Mouse (Mus musculus) kidney, embryonic 15.5 days (tissue): Measurements from ENCODE around the gene Gpd1l. TPM values are rescaled to one million over a fixed set of nuclear protein-coding genes. Genes with fewer than 3 reads are reported as not detected.
A peak's percentile ranks its signal among the peaks of the same experiment; 100 is the strongest.
"Not testable (repeated sequence)": the region's sequence is repeated elsewhere in the genome, so short reads cannot be mapped to it uniquely, and the experiment has no call there.

ENCODE experiments used
- ATAC-seq: fragments of 200-750 bp; cut with Nextera tagmentation; replicated peaks from 2 replicates; pipeline ENCODE4 v1.8.0; 2017; ENCODE audit warnings: moderate TSS enrichment; ENCODE audit not compliant: low FRiP score
- H3K27ac ChIP-seq: fragments of 300-500 bp; sonication (generic); 2 replicates; pipeline ENCODE4 v1.5.1; 2015; ENCODE audit warnings: mild to moderate bottlenecking, inconsistent platforms
- H3K27me3 ChIP-seq: fragments of 300-500 bp; sonication (generic); 2 replicates; pipeline ENCODE4 v1.6.1; 2015; ENCODE audit warnings: inconsistent platforms
- H3K36me3 ChIP-seq: fragments of 300-500 bp; sonication (generic); 2 replicates; pipeline ENCODE4 v1.6.1; 2015; ENCODE audit warnings: inconsistent platforms
- H3K4me1 ChIP-seq: fragments of 300-500 bp; sonication (generic); 2 replicates; pipeline ENCODE4 v1.6.1; 2015; ENCODE audit warnings: inconsistent platforms
- H3K4me2 ChIP-seq: fragments of 300-500 bp; sonication (generic); 2 replicates; pipeline ENCODE4 v1.6.1; 2015; ENCODE audit warnings: moderate library complexity, mild to moderate bottlenecking, inconsistent platforms
- H3K4me3 ChIP-seq: fragments of 300-500 bp; sonication (generic); replicated peaks from 2 replicates; pipeline ENCODE4 v1.5.1; 2015; ENCODE audit warnings: mild to moderate bottlenecking, inconsistent platforms
- H3K9ac ChIP-seq: fragments of 300-500 bp; sonication (generic); 2 replicates; pipeline ENCODE4 v1.6.1; 2015; ENCODE audit warnings: mild to moderate bottlenecking, inconsistent platforms
- H3K9me3 ChIP-seq: fragments of 300-500 bp; sonication (generic); replicated peaks from 2 replicates; pipeline ENCODE4 v1.6.1; 2016; ENCODE audit warnings: inconsistent platforms
- WGBS: fragments of 180-500 bp; shearing (Covaris S2); methylation state at CpG from one replicate; pipeline ENCODE4 v1.1.7; 2015; ENCODE audit warnings: mixed read lengths; 5-methylcytosine and 5-hydroxymethylcytosine counted together
- polyA plus RNA-seq: library from polyadenylated mRNA; unstranded; fragments of >200 nt; fragmentation: Nextera tagmentation; extraction: Ambion mirVana; gene quantifications from 2 replicates; pipeline ENCODE4 v1.2.1, GENCODE M21; 2015

Gpd1l gene
- polyA plus RNA-seq, result 19.5 and 20.1 TPM in 2 replicates

GRCm38 (mm10) chr9:114933723-114934171 is at the start of gene Gpd1l:
Gpd1l (minus strand) TSS chr9:114933987.
- Histone ChIP-seq H3K4me1 (peaks cover 20% of the 10 kb centered on the region), H3K4me3 (peak within 1 kb of the TSS; percentile 75), H3K9me3 (no peaks in the 10 kb centered on the region), H3K4me2 (peak within 1 kb of the TSS; percentile 96), H3K27me3 (no peaks in the 10 kb centered on the region), H3K9ac (peak within 1 kb of the TSS; percentile 77), H3K27ac (peak within 1 kb of the TSS; percentile 91), H3K36me3 (no peaks in the 10 kb centered on the region)
- peak; percentile 98 for ATAC-seq
- 0% methylated on average over 30 of the region's 30 CpGs for WGBS

GRCm38 (mm10) chr9:114982689-114983360 is 49.0 kb upstream of the Gpd1l start, which contains the start of gene Rps27rt:
Rps27rt (minus strand) TSS chr9:114982739.
- WGBS, result 91% methylated on average over 16 of the region's 16 CpGs
- H3K4me1 ChIP-seq, result peaks cover 22% of the 10 kb centered on the region
- no peak within 1 kb of the TSS for H3K27ac ChIP-seq
- no peak for ATAC-seq
- H3K4me2 ChIP-seq, result no peak within 1 kb of the TSS
- peaks cover 15% of the 10 kb centered on the region for H3K27me3 ChIP-seq
- no peak within 1 kb of the TSS for H3K4me3 ChIP-seq
- H3K9me3 ChIP-seq, result no peaks in the 10 kb centered on the region
- H3K9ac ChIP-seq, result no peak within 1 kb of the TSS
- no peaks in the 10 kb centered on the region for H3K36me3 ChIP-seq

GRCm38 (mm10) chr9:114979969-114980368 is 46.2 kb upstream of the Gpd1l start:
- Histone ChIP-seq H3K27me3 (peaks cover 15% of the 10 kb centered on the region), H3K9ac (no peak overlapping the region), H3K4me2 (peak overlapping the region; percentile 93), H3K36me3 (no peaks in the 10 kb centered on the region), H3K9me3 (no peaks in the 10 kb centered on the region), H3K4me1 (peaks cover 23% of the 10 kb centered on the region), H3K4me3 (no peak overlapping the region), H3K27ac (no peak overlapping the region)
- 60% methylated on average over 6 of the region's 6 CpGs for WGBS
- no peak for ATAC-seq

- H3K9ac ChIP-seq, result peak within 1 kb of the TSS; percentile 80
- H3K4me1 ChIP-seq, result peaks cover 23% of the 10 kb centered on the region
- peak within 1 kb of the TSS; percentile 82 for H3K4me3 ChIP-seq
- H3K4me2 ChIP-seq, result peak within 1 kb of the TSS; percentile 93
- H3K27me3 ChIP-seq, result peaks cover 15% of the 10 kb centered on the region
- no peaks in the 10 kb centered on the region for H3K9me3 ChIP-seq
- ATAC-seq, result peak; percentile 82
- no peaks in the 10 kb centered on the region for H3K36me3 ChIP-seq
- WGBS, result under 1% methylated on average over 62 of the region's 86 CpGs
- H3K27ac ChIP-seq, result peak within 1 kb of the TSS; percentile 90
These were observed 44.7 kb upstream of the Gpd1l start, which contains the start of gene Osbpl10 for GRCm38 (mm10) chr9:114978281-114979111. Osbpl10 (plus strand) TSS chr9:114978569.

- H3K27me3 ChIP-seq, result peaks cover 15% of the 10 kb centered on the region
- peak; percentile 24 for ATAC-seq
- H3K4me3 ChIP-seq, result peak overlapping the region; percentile 82
- peaks cover 23% of the 10 kb centered on the region for H3K4me1 ChIP-seq
- H3K4me2 ChIP-seq, result peak overlapping the region; percentile 93
- peak overlapping the region; percentile 90; the same call in 1 of the 2 replicates for H3K27ac ChIP-seq
- no peaks in the 10 kb centered on the region for H3K9me3 ChIP-seq
- no peaks in the 10 kb centered on the region for H3K36me3 ChIP-seq
- H3K9ac ChIP-seq, result peak overlapping the region; percentile 80
- WGBS, result 11% methylated on average over 31 of the region's 31 CpGs
These were observed 43.9 kb upstream of the Gpd1l start for GRCm38 (mm10) chr9:114977461-114978280.

- 85% methylated on average over 7 of the region's 7 CpGs for WGBS
- H3K36me3 ChIP-seq, H3K9ac ChIP-seq, H3K9me3 ChIP-seq, H3K4me2 ChIP-seq, H3K27ac ChIP-seq, H3K27me3 ChIP-seq, H3K4me3 ChIP-seq, ATAC-seq, H3K4me1 ChIP-seq: not testable (repeated sequence)
These were observed 32.5 kb upstream of the Gpd1l start for GRCm38 (mm10) chr9:114966286-114966685.

- Histone ChIP-seq H3K27me3 (no peaks in the 10 kb centered on the region), H3K36me3 (no peaks in the 10 kb centered on the region), H3K27ac (no peak overlapping the region), H3K4me3 (no peak overlapping the region), H3K4me2 (no peak overlapping the region), H3K4me1 (peaks cover 4% of the 10 kb centered on the region; the same call in 1 of the 2 replicates), H3K9ac (no peak overlapping the region), H3K9me3 (no peaks in the 10 kb centered on the region)
- no peak for ATAC-seq
- WGBS, result 37% methylated on average over 3 of the region's 3 CpGs
These were observed 30.3 kb upstream of the Gpd1l start for GRCm38 (mm10) chr9:114964093-114964492.

GRCm38 (mm10) chr9:114960844-114961243 is 27.1 kb upstream of the Gpd1l start:
- no peak overlapping the region for H3K27ac ChIP-seq
- no peak overlapping the region for H3K4me2 ChIP-seq
- 82% methylated on average over 6 of the region's 6 CpGs for WGBS
- no peak for ATAC-seq
- no peaks in the 10 kb centered on the region for H3K36me3 ChIP-seq
- no peak overlapping the region for H3K4me3 ChIP-seq
- peaks cover 4% of the 10 kb centered on the region; the same call in 1 of the 2 replicates for H3K4me1 ChIP-seq
- H3K9ac ChIP-seq, result no peak overlapping the region
- H3K27me3 ChIP-seq, result no peaks in the 10 kb centered on the region
- no peaks in the 10 kb centered on the region for H3K9me3 ChIP-seq

- no peak overlapping the region for H3K27ac ChIP-seq
These were observed 26.4 kb upstream of the Gpd1l start for GRCm38 (mm10) chr9:114960043-114960789.

GRCm38 (mm10) chr9:114956945-114957344 is 23.2 kb upstream of the Gpd1l start:
- no peak overlapping the region for H3K27ac ChIP-seq
- no peak overlapping the region for H3K9ac ChIP-seq
- H3K4me3 ChIP-seq, result no peak overlapping the region
- H3K9me3 ChIP-seq, result no peaks in the 10 kb centered on the region
- no peaks in the 10 kb centered on the region for H3K27me3 ChIP-seq
- 40% methylated on average over 5 of the region's 5 CpGs for WGBS
- H3K36me3 ChIP-seq, result no peaks in the 10 kb centered on the region
- no peaks in the 10 kb centered on the region for H3K4me1 ChIP-seq
- ATAC-seq, result peak; percentile 64
- no peak overlapping the region for H3K4me2 ChIP-seq

More at GRCm38 (mm10) chr9:114960043-114960789, 26.4 kb upstream of the Gpd1l start:
- H3K9ac ChIP-seq, result no peak overlapping the region
- 71% methylated on average over 4 of the region's 4 CpGs for WGBS
- H3K9me3 ChIP-seq, result no peaks in the 10 kb centered on the region
- no peak overlapping the region for H3K4me3 ChIP-seq
- H3K36me3 ChIP-seq, result no peaks in the 10 kb centered on the region
- H3K4me2 ChIP-seq, result no peak overlapping the region
- no peak for ATAC-seq
- H3K27me3 ChIP-seq, result no peaks in the 10 kb centered on the region
- H3K4me1 ChIP-seq, result peaks cover 4% of the 10 kb centered on the region; the same call in 1 of the 2 replicates

- Histone ChIP-seq H3K4me1 (peaks cover 5% of the 10 kb centered on the region), H3K9ac (no peak overlapping the region), H3K27ac (no peak overlapping the region), H3K36me3 (no peaks in the 10 kb centered on the region), H3K9me3 (no peaks in the 10 kb centered on the region), H3K27me3 (no peaks in the 10 kb centered on the region), H3K4me3 (no peak overlapping the region), H3K4me2 (no peak overlapping the region)
- no peak for ATAC-seq
- WGBS, result 89% methylated on average over 11 of the region's 11 CpGs
These were observed 21.6 kb upstream of the Gpd1l start for GRCm38 (mm10) chr9:114955340-114955739.
